Mouse (Mus musculus): Measurements from ENCODE around the gene Tatdn3. TPM values are rescaled to one million over a fixed set of nuclear protein-coding genes. Genes with fewer than 3 reads are reported as not detected.

The Tatdn3 gene
- polyA plus RNA-seq, 1 experiment: 70.8 TPM

Other genes starting within 250 kb of the Tatdn3 start
- 22.2 and 26.2 TPM in 2 replicates for gene Rps6kc1, start 151.2 kb downstream of the Tatdn3 start, polyA plus RNA-seq (2012; rRNA removed)
- gene Angel2, start 137.8 kb downstream of the Tatdn3 start, polyA plus RNA-seq (2012; rRNA removed): 56.1 and 59.6 TPM in 2 replicates
- gene Vash2, start 83.6 kb downstream of the Tatdn3 start, polyA plus RNA-seq (2012; rRNA removed): 7.0 and 7.7 TPM in 2 replicates
- gene Flvcr1, start 36.8 kb downstream of the Tatdn3 start, polyA plus RNA-seq (2012; rRNA removed): 19.5 and 19.8 TPM in 2 replicates
- not detected in 2 replicates for gene Spata45, start 26.3 kb downstream of the Tatdn3 start, polyA plus RNA-seq (2012; rRNA removed)
- gene Nsl1, start 80 bp upstream of the Tatdn3 start, polyA plus RNA-seq (2012; rRNA removed): 0.46 and 0.80 TPM in 2 replicates
- 2.3 and 4.3 TPM in 2 replicates for gene Batf3, start 34.9 kb upstream of the Tatdn3 start, polyA plus RNA-seq (2012; rRNA removed)
- gene Fam71a, start 101.9 kb upstream of the Tatdn3 start, polyA plus RNA-seq (2012; rRNA removed): not detected in 2 replicates
- gene Atf3, start 155.1 kb upstream of the Tatdn3 start, polyA plus RNA-seq (2012; rRNA removed): 2.0 and 2.7 TPM in 2 replicates